Mouse (Mus musculus): ENCODE measurements at regions not wholly inside any gene's neighbourhood (a gene's known extent, or its start where the extent isn't known, plus 50 kb on each side); places are given as distances from the start of the nearest gene placed in this dataset.

DNA sequence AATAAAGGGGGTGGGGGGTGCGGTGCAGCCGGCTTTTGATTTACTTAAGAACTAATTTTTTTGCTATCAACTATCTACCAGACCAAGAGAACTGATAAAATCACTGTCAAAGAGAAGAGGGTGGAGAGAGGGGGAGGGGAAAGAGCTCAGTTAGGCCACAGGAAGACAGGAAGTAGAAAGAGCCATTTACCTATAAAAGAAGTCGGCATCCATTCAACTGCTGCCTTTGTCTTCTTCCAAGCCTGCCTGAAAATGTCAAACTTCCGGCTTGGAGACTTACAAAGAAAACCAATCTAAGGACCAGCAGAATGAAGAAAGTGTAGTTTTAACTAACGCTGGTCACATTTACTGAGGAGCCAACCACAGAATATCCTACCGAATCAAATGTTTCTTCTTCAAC is 562.4 kb downstream of the Nebl start:
- ATAC-seq (ENCODE audit: borderline replicate concordance, extremely low read depth, low FRiP score, low TSS enrichment), result no peak
- WGBS, result 91% methylated on average over 6 of the region's 6 CpGs

DNA sequence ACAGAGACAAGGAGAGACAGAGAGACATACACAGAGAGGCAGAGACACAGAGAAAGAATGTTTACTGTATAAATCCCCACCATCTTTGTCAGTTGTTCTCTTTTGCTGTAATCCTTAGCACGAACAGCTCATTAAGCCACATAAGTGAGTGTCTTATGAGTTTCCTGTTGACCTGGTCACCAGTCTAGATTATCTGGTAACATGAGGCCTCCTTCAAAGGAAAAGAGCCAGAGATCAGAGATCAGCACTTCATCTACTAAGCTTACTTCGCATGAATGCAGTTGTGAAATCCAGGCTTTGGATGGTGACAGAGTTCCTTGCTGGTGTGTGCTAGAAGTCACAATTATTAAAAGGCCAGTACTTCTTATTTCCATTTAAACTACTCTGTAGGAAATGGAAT is 566.2 kb downstream of the Nebl start:
- H3K27ac ChIP-seq, result no peak overlapping the region; the same call in 1 of the 2 replicates
- H3K4me3 ChIP-seq, result no peak overlapping the region
- WGBS, result 22% methylated on average over 2 of the region's 2 CpGs
- H3K36me3 ChIP-seq, result no peaks in the 10 kb centered on the region
- peak; percentile 85; the same call in 1 of the 2 replicates for ATAC-seq (ENCODE audit: borderline replicate concordance, extremely low read depth, low FRiP score, low TSS enrichment)
- no peaks in the 10 kb centered on the region for H3K4me1 ChIP-seq
- H3K27me3 ChIP-seq, result no peaks in the 10 kb centered on the region
- no peaks in the 10 kb centered on the region for H3K9me3 ChIP-seq
- H3K9ac ChIP-seq, result no peak overlapping the region
- no peak overlapping the region for H3K4me2 ChIP-seq

More for the DNA sequence above, 562.4 kb downstream of the Nebl start:
- no peak overlapping the region for H3K4me3 ChIP-seq
- no peaks in the 10 kb centered on the region for H3K9me3 ChIP-seq
- H3K27ac ChIP-seq, result no peak overlapping the region
- no peak overlapping the region for H3K9ac ChIP-seq
- no peaks in the 10 kb centered on the region for H3K4me1 ChIP-seq
- no peaks in the 10 kb centered on the region for H3K36me3 ChIP-seq
- H3K4me2 ChIP-seq, result no peak overlapping the region
- no peaks in the 10 kb centered on the region for H3K27me3 ChIP-seq

DNA sequence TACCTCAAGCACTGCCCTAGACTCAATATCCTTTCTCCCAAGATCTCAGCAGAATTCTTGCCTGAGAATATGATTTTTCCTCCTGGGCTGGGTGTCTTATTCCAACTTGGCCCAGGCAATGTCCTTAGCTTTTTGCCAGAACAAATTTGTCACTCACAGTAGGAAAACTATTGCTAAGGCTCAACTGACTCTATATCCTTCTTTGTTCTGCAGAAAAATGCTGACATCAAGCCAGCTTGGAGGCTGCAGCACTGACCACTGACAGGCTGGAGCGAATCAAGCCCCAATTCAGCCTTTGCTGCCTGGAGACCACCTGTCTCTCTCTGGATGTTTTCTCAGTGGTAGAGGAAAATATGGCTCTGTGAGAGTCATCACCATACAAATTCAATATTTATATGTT is 572.8 kb downstream of the Nebl start:
- H3K36me3 ChIP-seq, result no peaks in the 10 kb centered on the region
- H3K27ac ChIP-seq, result no peak overlapping the region
- no peaks in the 10 kb centered on the region for H3K27me3 ChIP-seq
- H3K9ac ChIP-seq, result no peak overlapping the region
- peak; percentile 77; the same call in 1 of the 2 replicates for ATAC-seq (ENCODE audit: borderline replicate concordance, extremely low read depth, low FRiP score, low TSS enrichment)
- H3K4me3 ChIP-seq, result no peak overlapping the region
- WGBS, result 52% methylated on average over 1 of the region's 1 CpGs
- H3K4me2 ChIP-seq, result no peak overlapping the region
- H3K4me1 ChIP-seq, result peaks cover 3% of the 10 kb centered on the region; the same call in 1 of the 2 replicates
- no peaks in the 10 kb centered on the region for H3K9me3 ChIP-seq

DNA sequence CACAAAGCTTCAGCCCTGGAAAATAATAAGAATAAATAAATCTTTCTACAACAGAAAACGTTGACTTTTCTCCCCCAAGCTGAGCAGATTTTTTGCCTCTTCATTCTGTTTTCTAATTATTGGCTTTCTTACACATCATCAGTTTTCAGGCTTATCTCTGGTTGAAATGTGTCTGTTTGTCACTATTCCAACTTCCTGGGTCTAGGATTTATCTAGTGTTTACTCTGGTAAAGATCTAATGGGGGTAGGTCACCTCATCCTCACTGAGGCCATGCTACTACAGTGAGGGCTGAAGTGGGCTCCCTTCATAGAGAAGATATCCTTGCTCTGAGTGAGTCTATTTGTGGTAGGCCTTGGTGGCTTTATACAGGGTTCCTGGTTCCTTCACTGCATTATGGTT is 573.9 kb downstream of the Nebl start:
- no peaks in the 10 kb centered on the region for H3K27me3 ChIP-seq
- ATAC-seq (ENCODE audit: borderline replicate concordance, extremely low read depth, low FRiP score, low TSS enrichment), result no peak
- H3K36me3 ChIP-seq, result no peaks in the 10 kb centered on the region
- no peak overlapping the region for H3K27ac ChIP-seq
- H3K4me1 ChIP-seq, result peaks cover 3% of the 10 kb centered on the region; the same call in 1 of the 2 replicates
- no peak overlapping the region for H3K4me2 ChIP-seq
- no peaks in the 10 kb centered on the region for H3K9me3 ChIP-seq
- no peak overlapping the region for H3K9ac ChIP-seq
- no peak overlapping the region for H3K4me3 ChIP-seq
- WGBS, result 17% methylated on average over 1 of the region's 1 CpGs

DNA sequence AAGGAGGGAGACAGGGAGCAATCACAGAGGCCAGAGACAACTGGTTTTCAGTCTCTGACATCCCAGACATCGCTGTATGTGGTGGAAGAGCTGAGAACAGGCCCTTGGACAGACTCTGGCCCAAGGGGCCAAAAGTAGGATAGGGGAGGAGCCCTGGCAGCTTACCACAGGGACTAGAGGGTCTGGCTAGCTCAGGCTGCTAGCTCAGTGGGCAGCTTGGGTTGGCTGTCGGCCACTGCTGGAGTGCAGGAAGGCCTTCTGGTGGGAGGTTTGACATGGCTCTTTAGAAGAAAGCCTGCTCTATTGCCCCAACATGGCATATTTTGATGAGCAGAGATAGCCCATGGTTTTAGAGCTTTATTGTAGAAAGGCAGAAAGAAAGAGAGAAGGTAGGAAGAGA is 575.7 kb downstream of the Nebl start:
- Histone ChIP-seq H3K27me3 (no peaks in the 10 kb centered on the region), H3K4me1 (peaks cover 3% of the 10 kb centered on the region; the same call in 1 of the 2 replicates), H3K36me3 (no peaks in the 10 kb centered on the region), H3K4me2 (no peak overlapping the region), H3K4me3 (no peak overlapping the region), H3K27ac (no peak overlapping the region), H3K9me3 (no peaks in the 10 kb centered on the region), H3K9ac (no peak overlapping the region)
- WGBS, result 77% methylated on average over 2 of the region's 2 CpGs
- ATAC-seq (ENCODE audit: borderline replicate concordance, extremely low read depth, low FRiP score, low TSS enrichment), result no peak

DNA sequence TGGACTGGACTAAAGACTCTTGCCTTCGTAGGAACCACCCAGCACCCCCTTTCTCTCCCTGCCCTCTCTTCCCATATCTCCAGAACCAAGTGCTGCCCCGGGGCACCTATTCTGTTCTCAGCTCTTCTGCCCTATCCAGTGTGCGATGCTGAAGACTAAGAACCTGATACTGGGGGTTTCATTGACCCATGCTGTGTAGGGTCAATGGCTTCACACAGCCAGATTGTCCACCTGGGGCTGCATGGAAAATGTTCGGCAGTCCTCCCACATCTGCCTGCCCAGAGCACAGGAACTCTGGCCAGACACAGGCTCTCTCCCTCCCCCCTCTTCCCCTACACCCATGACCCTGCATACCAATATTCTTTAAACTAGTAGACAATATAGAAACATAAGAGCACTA is 607.6 kb downstream of the Nebl start:
- H3K9ac ChIP-seq, result no peak overlapping the region
- no peak for ATAC-seq (ENCODE audit: borderline replicate concordance, extremely low read depth, low FRiP score, low TSS enrichment)
- no peaks in the 10 kb centered on the region for H3K9me3 ChIP-seq
- H3K4me2 ChIP-seq, result no peak overlapping the region
- H3K4me1 ChIP-seq, result no peaks in the 10 kb centered on the region
- H3K36me3 ChIP-seq, result no peaks in the 10 kb centered on the region
- H3K27ac ChIP-seq, result no peak overlapping the region
- H3K27me3 ChIP-seq, result no peaks in the 10 kb centered on the region
- 82% methylated on average over 4 of the region's 4 CpGs for WGBS
- H3K4me3 ChIP-seq, result no peak overlapping the region

DNA sequence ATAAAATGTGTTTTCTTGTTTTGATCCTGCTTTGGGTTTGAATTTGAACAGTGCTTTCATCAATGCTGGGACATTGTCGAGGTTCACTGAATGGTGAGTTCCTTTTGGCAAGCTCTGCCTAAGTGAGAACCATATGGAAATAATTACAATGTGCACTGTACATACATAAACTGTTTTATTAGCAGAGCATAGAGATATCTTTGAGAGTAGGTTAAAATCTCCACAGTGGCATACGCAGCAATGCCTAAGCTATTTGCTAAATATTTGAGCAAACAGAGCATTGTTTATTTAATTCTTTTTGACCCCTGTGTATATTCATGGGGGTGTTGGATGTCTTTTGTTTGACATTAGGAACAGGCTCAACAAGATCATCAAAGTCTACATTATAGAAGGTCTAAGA is 614.0 kb downstream of the Nebl start:
- WGBS, result 29% methylated on average over 2 of the region's 2 CpGs
- Histone ChIP-seq H3K9ac (no peak overlapping the region), H3K4me2 (no peak overlapping the region), H3K27me3 (no peaks in the 10 kb centered on the region), H3K27ac (no peak overlapping the region), H3K9me3 (no peaks in the 10 kb centered on the region), H3K36me3 (no peaks in the 10 kb centered on the region), H3K4me1 (no peaks in the 10 kb centered on the region), H3K4me3 (no peak overlapping the region)
- ATAC-seq (ENCODE audit: borderline replicate concordance, extremely low read depth, low FRiP score, low TSS enrichment), result peak; percentile 86

DNA sequence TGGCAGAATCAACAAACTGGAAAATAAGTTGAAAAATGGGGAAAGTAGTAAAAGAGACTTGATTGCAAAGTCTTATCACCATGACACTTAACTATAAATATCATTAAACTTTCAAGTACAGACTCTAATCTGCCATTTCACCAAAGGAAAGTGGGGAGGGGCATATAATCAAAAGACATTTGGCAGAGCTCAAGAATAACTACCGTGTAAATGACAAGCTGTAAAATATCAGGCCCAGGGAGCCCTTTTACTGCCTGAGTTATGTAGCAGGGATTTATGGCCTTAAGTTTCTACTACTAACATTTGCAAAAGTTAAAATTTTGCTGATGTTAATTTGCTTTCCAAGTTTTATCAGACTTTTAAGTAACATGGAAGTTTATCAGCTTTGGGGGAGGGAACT is 620.1 kb downstream of the Nebl start:
- no peaks in the 10 kb centered on the region for H3K9me3 ChIP-seq
- no peak overlapping the region for H3K27ac ChIP-seq
- no peak overlapping the region for H3K4me3 ChIP-seq
- H3K9ac ChIP-seq, result no peak overlapping the region
- no peak overlapping the region for H3K4me2 ChIP-seq
- WGBS, result 20% methylated on average over 1 of the region's 1 CpGs
- H3K4me1 ChIP-seq, result no peaks in the 10 kb centered on the region
- H3K36me3 ChIP-seq, result no peaks in the 10 kb centered on the region
- ATAC-seq (ENCODE audit: borderline replicate concordance, extremely low read depth, low FRiP score, low TSS enrichment), result 0 out of 2 replicates have a peak, but pooled peaks have one; percentile 8
- H3K27me3 ChIP-seq, result no peaks in the 10 kb centered on the region

DNA sequence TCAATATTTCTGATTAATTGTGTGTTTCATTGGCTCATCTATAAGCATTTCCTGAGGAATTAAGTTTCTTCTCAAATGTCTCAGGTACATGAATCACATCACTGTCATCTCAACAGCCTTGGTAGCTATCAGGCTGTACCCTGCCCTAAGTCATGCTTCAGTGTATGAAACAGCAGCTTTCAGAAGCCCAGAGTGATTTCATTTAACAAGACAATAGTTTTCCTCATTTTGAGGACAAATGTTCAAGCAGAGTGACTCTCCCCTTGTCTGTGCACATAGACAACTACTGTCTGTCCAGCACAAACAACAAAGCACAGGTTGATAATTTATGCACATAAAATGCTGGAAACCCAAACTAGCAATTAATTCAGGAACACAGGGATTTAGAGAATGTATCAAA is 630.1 kb downstream of the Nebl start:
- Histone ChIP-seq H3K4me3 (no peak overlapping the region), H3K4me1 (no peaks in the 10 kb centered on the region), H3K27me3 (no peaks in the 10 kb centered on the region), H3K36me3 (no peaks in the 10 kb centered on the region), H3K9ac (no peak overlapping the region), H3K9me3 (peaks cover 8% of the 10 kb centered on the region; the same call in 1 of the 2 replicates), H3K27ac (no peak overlapping the region), H3K4me2 (no peak overlapping the region)
- ATAC-seq (ENCODE audit: borderline replicate concordance, extremely low read depth, low FRiP score, low TSS enrichment), result no peak

DNA sequence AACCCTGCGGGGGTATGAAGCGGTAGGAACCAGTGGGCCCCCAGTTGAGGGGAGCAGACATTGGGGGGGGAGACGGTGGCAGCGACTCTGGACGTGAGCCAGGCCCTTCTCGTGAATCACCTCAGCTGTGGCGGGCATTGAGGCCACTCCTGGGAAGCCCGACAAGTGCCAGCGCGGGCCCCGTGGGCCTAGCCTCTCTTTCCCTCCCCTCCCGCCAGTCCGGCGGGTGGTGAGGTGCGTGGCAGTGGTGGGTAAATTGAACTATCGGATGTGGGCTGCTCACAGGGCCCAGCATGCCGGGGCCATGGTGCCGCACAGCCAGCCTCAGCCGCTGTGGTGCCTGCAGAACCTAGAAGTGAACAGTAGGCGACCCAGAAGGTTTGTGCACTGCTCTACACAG is 633.7 kb downstream of the Nebl start:
- H3K27ac ChIP-seq, result no peak overlapping the region
- H3K27me3 ChIP-seq, result no peaks in the 10 kb centered on the region
- H3K4me1 ChIP-seq, result no peaks in the 10 kb centered on the region
- H3K9me3 ChIP-seq, result peaks cover 8% of the 10 kb centered on the region; the same call in 1 of the 2 replicates
- H3K4me2 ChIP-seq, result no peak overlapping the region
- H3K9ac ChIP-seq, result no peak overlapping the region
- H3K36me3 ChIP-seq, result no peaks in the 10 kb centered on the region
- WGBS, result 64% methylated on average over 17 of the region's 20 CpGs
- no peak for ATAC-seq (ENCODE audit: borderline replicate concordance, extremely low read depth, low FRiP score, low TSS enrichment)
- no peak overlapping the region for H3K4me3 ChIP-seq

DNA sequence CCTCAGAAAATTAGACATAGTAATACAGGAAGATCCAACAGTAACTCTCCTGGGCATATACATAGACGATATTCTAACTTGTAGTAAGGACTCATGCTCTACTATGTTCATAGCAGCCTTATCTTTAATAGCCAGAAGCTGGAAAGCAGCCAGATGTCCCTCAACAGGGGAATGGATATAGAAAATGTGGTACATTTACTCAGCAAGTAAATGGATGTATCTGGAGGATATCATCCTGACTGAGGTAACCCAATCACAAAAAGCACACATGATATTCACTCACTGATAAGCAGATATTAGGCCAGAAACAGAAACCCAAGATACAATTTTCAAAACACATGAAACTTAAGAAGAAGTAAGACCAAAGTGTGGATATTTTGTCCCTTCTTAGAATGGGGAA is 639.8 kb downstream of the Nebl start:
- no peak overlapping the region for H3K4me3 ChIP-seq
- H3K4me1 ChIP-seq, result no peaks in the 10 kb centered on the region
- no peak for ATAC-seq (ENCODE audit: borderline replicate concordance, extremely low read depth, low FRiP score, low TSS enrichment)
- WGBS, result 46% methylated on average over 1 of the region's 1 CpGs
- no peaks in the 10 kb centered on the region for H3K36me3 ChIP-seq
- H3K27me3 ChIP-seq, result no peaks in the 10 kb centered on the region
- no peak overlapping the region for H3K4me2 ChIP-seq
- H3K9ac ChIP-seq, result no peak overlapping the region
- H3K27ac ChIP-seq, result no peak overlapping the region
- H3K9me3 ChIP-seq, result no peaks in the 10 kb centered on the region

DNA sequence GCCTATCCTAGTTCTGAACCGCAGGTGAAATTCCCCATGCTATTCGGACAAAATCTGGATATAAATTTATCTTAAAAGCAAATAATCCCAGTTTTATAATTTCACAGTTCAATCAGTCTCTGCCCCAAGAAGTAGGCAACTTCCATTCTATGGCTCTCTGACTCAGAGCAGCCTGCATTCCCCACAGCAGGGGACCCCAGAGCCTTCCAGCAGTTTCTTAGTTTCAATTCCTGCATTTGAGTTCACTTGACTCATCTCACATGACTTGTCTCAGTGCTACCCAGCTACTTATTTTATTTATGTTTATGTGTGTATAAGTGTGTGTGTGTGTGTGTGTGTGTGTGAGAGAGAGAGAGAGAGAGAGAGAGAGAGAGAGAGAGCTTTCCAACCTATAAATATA is 650.0 kb downstream of the Nebl start:
- Histone ChIP-seq H3K9ac (no peak overlapping the region), H3K4me1 (no peaks in the 10 kb centered on the region), H3K27me3 (no peaks in the 10 kb centered on the region), H3K4me2 (no peak overlapping the region), H3K9me3 (no peaks in the 10 kb centered on the region), H3K27ac (no peak overlapping the region), H3K4me3 (no peak overlapping the region), H3K36me3 (no peaks in the 10 kb centered on the region)
- 95% methylated on average over 2 of the region's 2 CpGs for WGBS
- ATAC-seq (ENCODE audit: borderline replicate concordance, extremely low read depth, low FRiP score, low TSS enrichment), result no peak

All from lung, embryonic 15.5 days (tissue).